Mouse (Mus musculus) brain, embryonic 18.5 days (tissue): ENCODE results near the gene Abca12.

Experiments
- DNase-seq: peaks from one replicate; pipeline ENCODE4 v3.0.0-alpha.2; 2012; ENCODE audit warnings: low read depth, low spot score

The Abca12 gene

DNA sequence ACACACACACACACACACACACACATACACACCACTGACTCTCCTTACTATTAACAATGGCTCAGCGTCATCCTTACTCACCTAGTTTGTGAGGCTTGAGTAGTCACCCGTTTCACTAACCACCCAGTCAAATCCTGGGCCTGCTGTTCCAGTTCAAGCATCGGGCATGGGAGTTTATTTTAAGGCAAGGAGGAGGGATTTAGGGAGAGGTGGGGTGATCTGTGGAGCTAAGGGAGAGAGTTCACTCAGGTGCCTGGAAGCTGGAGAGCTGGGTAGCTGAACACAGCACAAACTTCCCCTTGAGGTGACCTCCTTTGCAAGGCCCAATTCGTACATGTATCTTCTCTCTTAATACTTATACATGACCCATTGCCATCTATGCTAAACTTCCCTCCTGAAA is 219.4 kb downstream of the Abca12 start:
- DNase-seq: no peak

DNA sequence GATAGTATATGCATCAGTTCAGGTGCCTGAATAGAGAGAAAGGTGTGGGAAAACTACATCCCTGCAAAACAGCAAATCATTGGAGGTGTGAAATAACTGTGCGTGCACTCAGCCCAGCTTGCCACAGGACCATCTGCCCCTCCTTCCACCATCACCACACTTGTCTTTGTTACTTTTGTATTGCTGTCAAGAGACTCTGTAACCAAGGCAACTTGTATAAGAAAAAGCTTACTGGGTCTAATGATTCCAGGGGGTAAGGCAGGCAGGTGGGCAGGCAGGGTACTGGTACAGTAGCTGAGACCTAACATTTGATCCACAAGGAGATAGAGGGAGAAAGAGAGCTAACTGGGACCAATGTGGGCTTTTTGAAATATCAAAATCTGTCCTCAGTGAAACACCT is 220.8 kb downstream of the Abca12 start:
- no peak for DNase-seq
